Mouse (Mus musculus) erythroid progenitor cell, adult 5-6 weeks (primary cell): ENCODE data around the gene Per1. TPM values are rescaled to one million over a fixed set of nuclear protein-coding genes. Genes with fewer than 3 reads are reported as not detected.

Experiments
- ATAC-seq: replicated peaks from 2 replicates; pipeline ENCODE4 v1.8.0; 2016; ENCODE audit warnings: moderate number of reproducible peaks, mild to moderate bottlenecking, moderate TSS enrichment, inconsistent platforms; ENCODE audit not compliant: poor library complexity, low FRiP score, severe bottlenecking
- total RNA-seq, 2 experiments: library from RNA; stranded (forward) in 1 of 2; stranded (reverse) in 1 of 2; fragments of 150-400 nt in 1 of 2; fragments of 186-747, 209-891 nt in 1 of 2; gene quantifications; 2 replicates each; pipeline versions ENCODE4 v1.2.3 to v1.2.4; 2015 to 2017; ENCODE audit warnings: low replicate concordance in 2 of 2

The Per1 gene
- total RNA-seq (2015; ENCODE audit: low replicate concordance) (3.4 and 3.6 TPM in 2 replicates), total RNA-seq (2017; ENCODE audit: low replicate concordance) (3.3 and 7.6 TPM in 2 replicates)

DNA sequence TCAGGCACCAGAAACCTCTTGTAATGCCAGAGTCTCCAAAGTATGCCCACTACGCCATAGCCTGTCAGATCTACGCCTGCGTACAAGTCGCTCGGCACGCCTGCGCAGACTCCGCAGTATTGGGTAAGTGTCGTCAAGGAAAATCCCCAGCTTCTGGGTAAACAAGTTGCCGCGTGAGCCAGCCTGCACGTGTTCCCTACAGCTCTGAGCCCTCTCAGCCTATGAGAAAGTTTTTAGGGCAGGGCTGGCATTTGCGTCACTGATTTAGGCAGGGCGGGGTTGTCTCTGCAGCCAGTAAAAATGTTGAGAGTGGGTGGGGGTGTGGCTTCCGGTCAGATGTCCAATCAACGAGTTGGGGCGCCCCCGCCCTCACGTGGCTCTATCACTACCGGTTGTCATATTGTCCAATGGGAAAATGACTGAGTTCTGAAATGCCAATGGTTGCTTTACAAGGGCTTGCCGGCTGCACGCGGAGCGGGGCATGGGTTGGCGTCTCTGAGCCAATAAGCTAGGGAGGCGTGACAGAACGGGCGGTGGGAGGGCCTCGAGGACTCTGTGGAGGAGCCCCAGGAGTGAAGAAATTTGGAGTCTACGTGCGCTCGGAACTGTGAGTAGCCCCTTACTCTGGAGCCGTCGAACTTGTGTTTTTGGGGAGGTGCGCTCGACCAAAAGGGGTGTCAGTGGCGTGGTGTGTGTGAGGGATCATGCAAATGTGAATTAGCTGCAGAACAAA is at the start of gene Per1:
Gene Per1 (plus strand): TSS at position 521 of the 733 bp plus-strand sequence.
- ATAC-seq = peak; percentile 69

- peak; percentile 84 for ATAC-seq
Observed at GRCm38 (mm10) chr11:69045531-69046394, 49.3 kb upstream of the Per1 start, which contains the start of gene Aurkb. Aurkb (plus strand) TSS chr11:69045647.

GRCm38 (mm10) chr11:69046395-69046774 is 48.6 kb upstream of the Per1 start:
- peak; percentile 23 for ATAC-seq

DNA sequence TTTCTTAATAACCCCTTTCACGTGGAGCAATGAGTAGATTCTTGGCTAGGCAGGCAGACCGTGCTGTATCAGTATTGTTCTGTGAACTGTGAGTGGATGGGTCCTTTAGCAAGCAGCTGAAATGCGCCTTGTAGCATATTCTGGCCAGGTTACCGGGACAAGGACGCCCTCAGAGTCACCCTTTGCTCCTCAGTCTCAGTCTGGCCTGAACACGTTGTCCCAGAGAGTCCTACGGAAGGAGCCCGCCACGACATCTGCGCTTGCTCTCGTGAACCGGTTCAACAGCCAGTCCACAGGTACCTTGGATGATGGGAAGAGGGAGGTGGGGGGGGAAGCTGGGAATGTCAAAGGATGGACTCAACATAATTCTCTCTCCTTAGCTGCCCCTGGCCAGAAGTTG is 47.4 kb upstream of the Per1 start:
- ATAC-seq = no peak

DNA sequence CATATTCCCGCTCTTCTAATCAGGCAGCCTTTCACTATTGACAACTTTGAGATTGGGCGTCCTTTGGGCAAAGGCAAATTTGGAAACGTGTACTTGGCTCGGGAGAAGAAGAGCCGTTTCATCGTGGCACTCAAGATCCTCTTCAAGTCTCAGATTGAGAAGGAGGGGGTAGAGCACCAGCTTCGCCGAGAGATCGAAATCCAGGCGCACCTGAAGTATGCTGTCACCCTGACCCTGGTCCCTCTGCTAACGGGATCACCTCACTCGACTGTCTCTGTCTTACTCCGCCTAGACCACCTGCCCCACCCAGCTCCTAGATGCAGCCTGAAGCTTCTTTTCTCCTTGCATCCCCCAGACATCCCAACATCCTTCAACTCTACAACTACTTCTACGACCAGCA is 46.9 kb upstream of the Per1 start:
- no peak for ATAC-seq

- no peak for ATAC-seq
Observed at GRCm38 (mm10) chr11:69050748-69051147, 44.3 kb upstream of the Per1 start.

GRCm38 (mm10) chr11:69051771-69052170 is 43.2 kb upstream of the Per1 start:
- ATAC-seq = no peak

- no peak for ATAC-seq
Observed at GRCm38 (mm10) chr11:69052824-69053421, 42.1 kb upstream of the Per1 start.

DNA sequence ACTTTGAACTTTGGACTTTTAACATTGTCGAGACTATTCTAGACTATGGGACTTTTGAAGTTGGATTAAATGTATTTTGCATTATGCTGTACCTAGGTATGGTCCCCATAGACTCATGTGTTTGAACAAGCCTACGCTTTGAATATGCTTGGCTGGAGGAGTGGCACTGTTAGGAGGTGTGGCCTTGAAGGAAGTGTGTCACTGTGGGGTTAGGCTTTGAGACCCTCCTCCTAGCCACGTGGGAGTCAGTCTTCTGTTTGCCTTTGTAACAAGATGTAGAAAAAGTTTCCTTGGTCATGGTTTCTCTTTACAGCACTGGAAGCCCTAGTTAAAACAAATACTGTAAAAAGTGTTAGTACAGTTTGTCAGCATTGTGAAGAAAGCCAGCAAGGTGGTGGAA is 41.2 kb upstream of the Per1 start:
- no peak for ATAC-seq

GRCm38 (mm10) chr11:69058265-69058664 is 36.8 kb upstream of the Per1 start:
- ATAC-seq = no peak

DNA sequence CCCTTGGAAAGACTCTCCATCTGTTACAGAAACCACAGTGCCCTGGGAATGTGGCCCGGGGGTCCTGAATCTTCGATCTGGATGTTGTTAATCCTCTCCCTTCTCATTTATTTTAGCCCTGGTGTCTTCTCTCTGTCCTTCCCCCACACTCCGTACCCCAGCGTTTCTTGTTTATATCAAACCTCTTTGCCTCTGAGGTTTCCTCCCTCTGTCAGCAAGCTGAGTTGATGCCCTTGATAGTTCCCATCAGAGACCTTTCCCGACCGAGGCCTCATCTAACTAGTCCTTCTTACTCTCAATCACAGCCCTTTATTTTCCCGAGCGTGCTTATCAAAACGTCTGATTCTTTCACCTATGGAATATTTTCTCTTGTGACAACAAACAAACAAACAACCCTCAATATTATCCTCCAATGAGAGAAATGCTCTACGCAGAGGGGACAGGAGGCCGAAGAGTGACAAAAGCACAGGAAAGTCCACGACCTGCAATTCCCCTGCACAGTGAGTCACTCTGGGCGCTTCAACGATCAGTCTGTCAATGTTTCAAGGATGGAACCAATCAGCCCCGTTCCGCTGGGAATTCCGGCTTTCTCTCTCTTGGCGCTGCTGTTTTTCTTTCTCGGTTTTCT is 36.2 kb upstream of the Per1 start:
- peak; percentile 4; the same call in 1 of the 2 replicates for ATAC-seq

- peak; percentile 84 for ATAC-seq
Observed at GRCm38 (mm10) chr11:69059357-69059974, 35.6 kb upstream of the Per1 start, which contains the start of gene Borcs6. Borcs6 (plus strand) TSS chr11:69059717.

- ATAC-seq = no peak
Observed at GRCm38 (mm10) chr11:69059975-69060411, 35.0 kb upstream of the Per1 start.

GRCm38 (mm10) chr11:69060448-69061254 is 34.4 kb upstream of the Per1 start:
- no peak for ATAC-seq

GRCm38 (mm10) chr11:69061255-69061912 is 33.6 kb upstream of the Per1 start:
- ATAC-seq = no peak

DNA sequence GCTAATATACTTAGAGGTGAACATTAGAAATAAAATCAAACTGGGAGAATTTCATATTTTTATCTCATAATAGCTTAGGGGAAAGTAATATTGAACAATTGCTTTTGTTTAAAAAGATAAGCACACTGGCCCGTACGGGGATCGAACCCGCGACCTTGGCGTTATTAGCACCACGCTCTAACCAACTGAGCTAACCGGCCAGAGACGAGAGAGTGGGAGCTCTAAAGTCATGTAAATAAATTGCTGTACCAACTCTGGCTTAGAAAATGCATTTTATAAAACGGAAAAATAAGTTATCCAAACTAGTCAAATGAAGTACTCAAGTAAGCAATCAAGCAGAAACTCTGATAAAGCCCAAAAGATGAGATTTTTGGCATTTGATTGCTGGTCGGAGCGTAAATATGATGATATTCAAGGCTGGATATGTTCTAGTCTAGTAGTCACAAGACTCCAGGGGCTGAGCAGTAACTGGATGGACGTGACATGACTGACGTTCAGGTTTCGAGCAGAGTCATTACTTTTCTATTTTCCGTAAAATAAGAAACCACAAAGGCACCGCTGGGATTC is 32.7 kb upstream of the Per1 start:
- ATAC-seq = no peak

DNA sequence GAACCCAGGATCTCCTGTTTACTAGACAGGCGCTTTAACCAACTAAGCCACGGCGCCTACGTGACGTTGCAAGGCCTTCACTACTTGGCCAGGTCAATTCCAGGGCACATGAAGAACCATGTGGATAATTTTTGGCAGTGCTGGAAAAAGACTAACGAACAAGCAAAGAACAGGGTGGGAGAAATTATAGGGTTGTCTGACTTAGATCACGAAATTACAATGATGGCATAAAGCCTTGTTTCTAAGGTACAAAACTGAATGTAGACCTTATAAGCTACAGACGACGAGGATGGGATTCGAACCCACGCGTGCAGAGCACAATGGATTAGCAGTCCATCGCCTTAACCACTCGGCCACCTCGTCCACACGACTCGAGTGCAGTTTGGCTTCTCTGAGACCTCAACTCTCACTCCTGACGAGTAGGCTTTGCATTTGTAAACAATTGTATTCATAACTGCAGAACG is 32.2 kb upstream of the Per1 start:
- ATAC-seq = peak; percentile 15
